Mouse (Mus musculus) small intestine, adult 2 months (tissue): ENCODE data around the gene Atxn2. TPM values are rescaled to one million over a fixed set of nuclear protein-coding genes. Genes with fewer than 3 reads are reported as not detected.

ENCODE experiments used
- H3K27ac ChIP-seq: fragments of 200-500 bp; 2 replicates; pipeline ENCODE4 v1.5.1; 2012; ENCODE audit warnings: low read depth, low read length, control low read depth, inconsistent platforms; ENCODE audit not compliant: insufficient read depth
- H3K27me3 ChIP-seq: fragments of 200-500 bp; 2 replicates; pipeline ENCODE4 v1.6.1; 2012; ENCODE audit warnings: mild to moderate bottlenecking, moderate library complexity, low read length, inconsistent platforms; ENCODE audit not compliant: control insufficient read depth, insufficient read depth
- H3K36me3 ChIP-seq: fragments of 200-500 bp; 2 replicates; pipeline ENCODE4 v1.6.1; 2012; ENCODE audit warnings: mild to moderate bottlenecking, low read length, control low read depth, inconsistent platforms; ENCODE audit not compliant: control insufficient read depth, insufficient read depth
- H3K4me1 ChIP-seq: fragments of 200-500 bp; 2 replicates; pipeline ENCODE4 v1.6.1; 2012; ENCODE audit warnings: low read length, inconsistent platforms, mixed read lengths; ENCODE audit not compliant: control insufficient read depth, insufficient read depth, insufficient read length
- H3K4me3 ChIP-seq: fragments of 200-500 bp; 2 replicates; pipeline ENCODE4 v1.5.1; 2012; ENCODE audit warnings: low read depth, mild to moderate bottlenecking, control low read depth, inconsistent platforms, low read length, moderate library complexity
- CTCF ChIP-seq: fragments of 200-500 bp; IDR thresholded peaks from 2 replicates; pipeline ENCODE4 v1.5.1; 2012; ENCODE audit warnings: low read depth, mild to moderate bottlenecking, control low read depth, inconsistent platforms, low read length, moderate library complexity, mixed read lengths; ENCODE audit not compliant: insufficient replicate concordance, insufficient read length; ENCODE audit errors: extremely low read depth
- POLR2A ChIP-seq: fragments of 200-500 bp; IDR thresholded peaks from 2 replicates; pipeline ENCODE4 v1.6.1; 2012; ENCODE audit warnings: low read depth, mild to moderate bottlenecking, control low read depth, inconsistent platforms, low read length, moderate library complexity
- WGBS: fragments of 180-500 bp; shearing (Covaris S2); methylation state at CpG from one replicate; pipeline ENCODE4 v1.1.7; 2018; 5-methylcytosine and 5-hydroxymethylcytosine counted together
- polyA plus RNA-seq: library from polyadenylated mRNA; depleted of rRNA; stranded (reverse); fragments of >200 nt; gene quantifications from 2 replicates; pipeline ENCODE4 v1.2.3, GENCODE M21; 2012

The Atxn2 gene
- polyA plus RNA-seq, 1 experiment: 108 TPM

GRCm38 (mm10) chr5:121848035-121848519 lies 136.9 kb downstream of the Atxn2 start:
- Histone ChIP-seq H3K36me3 (peaks cover 22% of the 10 kb centered on the region), H3K4me3 (peak overlapping the region; percentile 95), H3K27ac (peak overlapping the region; percentile 70), H3K4me1 (peaks cover 22% of the 10 kb centered on the region), H3K27me3 (no peaks in the 10 kb centered on the region)
- TF ChIP-seq POLR2A (no peak; the same call in 1 of the 2 replicates), CTCF (peak; percentile 34; the same call in 1 of the 2 replicates)
- under 1% methylated on average over 17 of the region's 17 CpGs for WGBS

DNA sequence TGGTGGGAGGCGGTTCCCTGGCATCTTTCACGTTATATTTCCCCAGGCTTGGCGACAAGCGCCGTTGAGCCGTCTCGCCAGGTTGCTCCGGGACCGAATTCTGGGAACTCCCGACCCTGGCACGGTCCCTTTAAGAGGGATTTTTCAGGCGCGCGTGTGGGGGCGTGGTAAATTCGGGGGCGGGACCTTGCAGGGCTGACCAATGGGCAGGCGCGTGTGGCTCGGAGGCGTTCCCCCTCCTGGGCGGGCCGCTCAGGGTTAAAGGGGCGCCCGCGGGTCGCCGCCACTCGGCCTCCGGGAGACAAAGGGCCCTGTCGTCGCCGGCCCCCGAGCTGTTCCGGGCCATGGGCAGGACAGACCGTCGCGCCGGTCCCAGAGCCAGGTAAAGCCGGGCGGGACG lies 137.6 kb downstream of the Atxn2 start, which contains the start of gene Pheta1:
Gene Pheta1 (plus strand): TSS at position 242 of the 400 bp plus-strand sequence.
- peak; percentile 89 for TF ChIP-seq POLR2A
- TF ChIP-seq CTCF: no peak

GRCm38 (mm10) chr5:121849478-121850349 lies 138.6 kb downstream of the Atxn2 start:
- H3K27ac ChIP-seq: peak overlapping the region; percentile 82
- H3K27me3 ChIP-seq: no peaks in the 10 kb centered on the region
- 17% methylated on average over 20 of the region's 20 CpGs for WGBS

More for the DNA sequence above, 137.6 kb downstream of the Atxn2 start, which contains the start of gene Pheta1:
- H3K27me3 ChIP-seq: no peaks in the 10 kb centered on the region
- under 1% methylated on average over 42 of the region's 42 CpGs for WGBS
- peaks cover 23% of the 10 kb centered on the region for H3K4me1 ChIP-seq
- H3K27ac ChIP-seq: peak within 1 kb of the TSS; percentile 82
- H3K36me3 ChIP-seq: peaks cover 28% of the 10 kb centered on the region
- H3K4me3 ChIP-seq: peak within 1 kb of the TSS; percentile 95

DNA sequence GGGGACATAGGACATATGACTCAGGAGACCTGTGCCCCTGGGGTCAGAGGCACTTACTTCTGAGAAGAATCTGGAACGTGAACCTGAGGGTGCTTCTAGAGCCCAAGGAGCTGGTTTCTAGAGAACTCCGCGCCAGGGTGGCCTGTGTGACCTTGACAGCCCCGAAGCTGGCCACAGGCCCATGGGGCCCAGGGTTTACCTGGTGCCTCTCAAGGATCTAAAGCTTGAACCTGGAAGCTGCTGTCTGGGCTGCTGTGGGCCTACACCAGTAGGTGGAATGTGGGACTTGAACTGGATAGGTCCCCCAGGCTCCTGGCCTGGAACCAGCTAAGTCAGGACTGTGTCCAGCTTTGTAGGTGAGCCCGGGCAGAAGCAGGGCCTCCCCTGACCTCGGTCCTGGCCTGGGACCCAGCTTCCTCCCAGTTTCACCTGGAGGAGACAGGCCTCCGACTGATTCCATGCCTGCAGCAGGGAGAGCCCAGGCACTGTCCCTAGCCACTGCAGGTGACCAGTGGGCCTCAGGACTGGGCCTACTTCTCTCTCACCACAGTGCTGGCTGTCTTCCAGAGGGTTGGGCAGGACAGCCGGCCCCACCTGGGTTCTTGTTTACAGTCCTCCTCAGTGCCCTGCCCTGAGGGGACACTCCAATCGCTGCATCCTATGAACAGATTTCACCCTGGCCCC lies 142.4 kb downstream of the Atxn2 start:
- H3K4me3 ChIP-seq: peak overlapping the region; percentile 38
- TF ChIP-seq POLR2A (no peak), CTCF (no peak)
- peaks cover 35% of the 10 kb centered on the region for H3K36me3 ChIP-seq
- no peaks in the 10 kb centered on the region for H3K27me3 ChIP-seq
- peaks cover 57% of the 10 kb centered on the region for H3K4me1 ChIP-seq
- H3K27ac ChIP-seq: peak overlapping the region; percentile 86
- WGBS: 20% methylated on average over 9 of the region's 9 CpGs

More at GRCm38 (mm10) chr5:121849478-121850349, 138.6 kb downstream of the Atxn2 start:
- Histone ChIP-seq H3K4me1 (peaks cover 31% of the 10 kb centered on the region), H3K4me3 (peak overlapping the region; percentile 95), H3K36me3 (peaks cover 35% of the 10 kb centered on the region)
- TF ChIP-seq POLR2A (peak; percentile 12; the same call in 1 of the 2 replicates), CTCF (no peak)

GRCm38 (mm10) chr5:121854768-121855167 lies 143.6 kb downstream of the Atxn2 start:
- no peaks in the 10 kb centered on the region for H3K27me3 ChIP-seq
- peaks cover 64% of the 10 kb centered on the region for H3K4me1 ChIP-seq
- WGBS: 34% methylated on average over 10 of the region's 10 CpGs
- peak overlapping the region; percentile 41 for H3K4me3 ChIP-seq
- H3K36me3 ChIP-seq: peaks cover 35% of the 10 kb centered on the region
- TF ChIP-seq CTCF (no peak), POLR2A (no peak)
- peak overlapping the region; percentile 86 for H3K27ac ChIP-seq

GRCm38 (mm10) chr5:121856740-121857139 lies 145.6 kb downstream of the Atxn2 start:
- TF ChIP-seq CTCF (no peak), POLR2A (no peak)
- Histone ChIP-seq H3K4me1 (peaks cover 69% of the 10 kb centered on the region), H3K4me3 (no peak overlapping the region), H3K27me3 (no peaks in the 10 kb centered on the region), H3K27ac (peak overlapping the region; percentile 86), H3K36me3 (peaks cover 26% of the 10 kb centered on the region)
- WGBS: 75% methylated on average over 11 of the region's 11 CpGs
